Mouse (Mus musculus) heart, postnatal 0 days (tissue): Measurements from ENCODE around the gene 1700012B07Rik.

Experiments used
- CTCF ChIP-seq: IDR thresholded peaks from 2 replicates; pipeline ENCODE4 v1.5.1; 2016; ENCODE audit warnings: antibody characterized with exemption, control low read depth, low read depth
- EP300 ChIP-seq: IDR thresholded peaks from 2 replicates; pipeline ENCODE4 v1.6.1; 2016; ENCODE audit warnings: antibody characterized with exemption, low read depth

DNA sequence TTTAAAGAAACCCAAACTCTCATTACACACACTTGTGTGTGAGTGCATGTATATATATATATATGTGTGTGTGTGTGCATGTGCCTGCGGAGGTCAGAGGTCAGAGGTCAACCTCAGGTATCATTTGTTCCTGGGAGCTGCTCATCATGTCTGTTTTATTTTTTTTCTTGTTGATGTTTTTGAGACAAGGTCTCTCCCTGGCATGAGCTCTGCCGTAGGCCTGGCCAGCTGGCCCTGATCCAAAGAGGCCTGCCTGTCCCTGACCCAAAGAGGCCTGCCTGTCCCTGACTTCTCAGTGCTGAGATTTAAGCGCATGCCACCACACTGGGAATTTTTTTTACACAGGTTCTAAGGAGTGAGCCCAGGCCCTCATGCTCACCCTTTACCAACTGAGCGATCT lies 24.1 kb upstream of the 1700012B07Rik start:
- TF ChIP-seq CTCF (no peak), EP300 (no peak)
